Mouse (Mus musculus): ENCODE measurements around the gene Slc9a1. TPM values are rescaled to one million over a fixed set of nuclear protein-coding genes. Genes with fewer than 3 reads are reported as not detected.
A peak's percentile ranks its signal among the peaks of the same experiment; 100 is the strongest.

The Slc9a1 gene
- polyA plus RNA-seq, 1 experiment from 2014 or later = 25.2 TPM

GRCm38 (mm10) chr4:133374011-133374410 lies 4.5 kb downstream of the Slc9a1 start:
- ChIA-PET CTCF (interaction anchor here (1.5 kb wide), 1 partner anchor 38 kb away, joined by 3 read pairs; no protein-coding TSS in a partner anchor), POLR2A (no interaction called here)
- in situ Hi-C loops (cut with MboI; ENCODE audit: low pct_unique_long_range_greater_than_20kb) = no loop called here

GRCm38 (mm10) chr4:133375812-133376577 lies 6.5 kb downstream of the Slc9a1 start:
- POLR2A ChIA-PET = no interaction called here
- ATAC-seq = no peak

More at GRCm38 (mm10) chr4:133374011-133374410, 4.5 kb downstream of the Slc9a1 start:
- ATAC-seq = no peak
- no peaks in the 10 kb centered on the region for H3K27me3 ChIP-seq
- no peak for TF ChIP-seq CTCF (IDR thresholded peaks at IDR 0.05)
- DNase-seq (ENCODE audit: low read depth, low spot score) = no peak

GRCm38 (mm10) chr4:133378236-133379045 lies 8.9 kb downstream of the Slc9a1 start:
- TF ChIP-seq CTCF (IDR thresholded peaks at IDR 0.05) = no peak
- CTCF ChIA-PET = interaction anchor here (1.1 kb wide), 2 partner anchors 26 to 35 kb away, joined by 3 read pairs; no protein-coding TSS in a partner anchor
- DNase-seq (ENCODE audit: low read depth, low spot score) (no peak), ATAC-seq (peak; percentile 91)
- POLR2A ChIA-PET = interaction anchor here (1.2 kb wide), 1 partner anchor 9 kb away, joined by 7 read pairs; the partner anchor contains the start of gene Slc9a1
- no peaks in the 10 kb centered on the region for H3K27me3 ChIP-seq
- in situ Hi-C loops (cut with MboI; ENCODE audit: low pct_unique_long_range_greater_than_20kb) = no loop called here

More at GRCm38 (mm10) chr4:133375812-133376577, 6.5 kb downstream of the Slc9a1 start:
- DNase-seq (ENCODE audit: low read depth, low spot score) = no peak
- H3K27me3 ChIP-seq = no peaks in the 10 kb centered on the region
- in situ Hi-C loops (cut with MboI; ENCODE audit: low pct_unique_long_range_greater_than_20kb) = no loop called here
- TF ChIP-seq CTCF (IDR thresholded peaks at IDR 0.05) = no peak
- CTCF ChIA-PET = no interaction called here

- TF ChIP-seq CTCF (IDR thresholded peaks at IDR 0.05) = no peak
- in situ Hi-C loops (cut with MboI; ENCODE audit: low pct_unique_long_range_greater_than_20kb) = no loop called here
- ChIA-PET POLR2A (interaction anchor here (1.2 kb wide), 1 partner anchor 9 kb away, joined by 7 read pairs; the partner anchor contains the start of gene Slc9a1), CTCF (no interaction called here)
- no peaks in the 10 kb centered on the region for H3K27me3 ChIP-seq
- ATAC-seq (no peak), DNase-seq (ENCODE audit: low read depth, low spot score) (no peak)
Observed at GRCm38 (mm10) chr4:133379046-133379347, 9.5 kb downstream of the Slc9a1 start.

- H3K27me3 ChIP-seq = no peaks in the 10 kb centered on the region
- DNase-seq (ENCODE audit: low read depth, low spot score) = no peak
- ATAC-seq = no peak
- CTCF ChIA-PET = interaction anchor here (1.0 kb wide), 1 partner anchor 11 kb away, joined by 3 read pairs; no protein-coding TSS in a partner anchor
- POLR2A ChIA-PET = no interaction called here
- no peak for TF ChIP-seq CTCF (IDR thresholded peaks at IDR 0.05)
- in situ Hi-C loops (cut with MboI; ENCODE audit: low pct_unique_long_range_greater_than_20kb) = no loop called here
Observed at GRCm38 (mm10) chr4:133379861-133380260, 10.4 kb downstream of the Slc9a1 start.

GRCm38 (mm10) chr4:133380532-133380931 lies 11.0 kb downstream of the Slc9a1 start:
- TF ChIP-seq CTCF (IDR thresholded peaks at IDR 0.05) = no peak
- DNase-seq (ENCODE audit: low read depth, low spot score) = no peak
- in situ Hi-C loops (cut with MboI; ENCODE audit: low pct_unique_long_range_greater_than_20kb) = no loop called here
- no peak for ATAC-seq
- POLR2A ChIA-PET = no interaction called here
- CTCF ChIA-PET = interaction anchor here (1.0 kb wide), 1 partner anchor 10 kb away, joined by 3 read pairs; no protein-coding TSS in a partner anchor
- H3K27me3 ChIP-seq = no peaks in the 10 kb centered on the region

- in situ Hi-C loops (cut with MboI; ENCODE audit: low pct_unique_long_range_greater_than_20kb) = no loop called here
- no peak for ATAC-seq
- ChIA-PET POLR2A (no interaction called here), CTCF (no interaction called here)
- DNase-seq (ENCODE audit: low read depth, low spot score) = no peak
- no peak for TF ChIP-seq CTCF (IDR thresholded peaks at IDR 0.05)
- H3K27me3 ChIP-seq = no peaks in the 10 kb centered on the region
Observed at GRCm38 (mm10) chr4:133381141-133381540, 11.6 kb downstream of the Slc9a1 start.

- no peak for ATAC-seq
- H3K27me3 ChIP-seq = no peaks in the 10 kb centered on the region
- DNase-seq (ENCODE audit: low read depth, low spot score) = no peak
- in situ Hi-C loops (cut with MboI; ENCODE audit: low pct_unique_long_range_greater_than_20kb) = no loop called here
- CTCF ChIA-PET = interaction anchor here (1.4 kb wide), 1 partner anchor 27 kb away, joined by 3 read pairs; no protein-coding TSS in a partner anchor
- POLR2A ChIA-PET = interaction anchor here (0.6 to 0.7 kb wide), 2 partner anchors 33 to 48 kb away, joined by 3 read pairs; partner anchors contain the start of gene Wdtc1
- no peak for TF ChIP-seq CTCF (IDR thresholded peaks at IDR 0.05)
Observed at GRCm38 (mm10) chr4:133386061-133386797, 16.7 kb downstream of the Slc9a1 start.

GRCm38 (mm10) chr4:133387053-133387452 lies 17.5 kb downstream of the Slc9a1 start:
- ChIA-PET POLR2A (interaction anchor here (0.6 kb wide), 1 partner anchor 47 kb away, joined by 3 read pairs; no protein-coding TSS in a partner anchor), CTCF (no interaction called here)
- ATAC-seq (no peak), DNase-seq (ENCODE audit: low read depth, low spot score) (no peak)
- in situ Hi-C loops (cut with MboI; ENCODE audit: low pct_unique_long_range_greater_than_20kb) = no loop called here
- TF ChIP-seq CTCF (IDR thresholded peaks at IDR 0.05) = no peak
- H3K27me3 ChIP-seq = no peaks in the 10 kb centered on the region
